Mouse (Mus musculus): ENCODE measurements around the gene Abcd3.

GRCm38 (mm10) chr3:121723968-121724524 is 91.1 kb downstream of the Abcd3 start:
- TF ChIP-seq POLR2A (IDR thresholded peaks at IDR 0.05; ENCODE audit: control insufficient read depth, extremely low read depth, insufficient read depth, low read length, poor library complexity) (no peak), CTCF (IDR thresholded peaks at IDR 0.05; ENCODE audit: borderline replicate concordance, control insufficient read depth, extremely low read depth, insufficient read depth, low read length, poor library complexity) (no peak)

Measured in thymus, adult 2 months (tissue).